Mouse (Mus musculus): Measurements from ENCODE around the gene Slu7. TPM values are rescaled to one million over a fixed set of nuclear protein-coding genes. Genes with fewer than 3 reads are reported as not detected.
A peak's percentile ranks its signal among the peaks of the same experiment; 100 is the strongest.

Gene Slu7
- total RNA-seq, 4 experiments from 2014 or later: 28.0 to 30.8 (median 30.1) TPM

GRCm38 (mm10) chr11:43484057-43484456 is 50.5 kb downstream of the Slu7 start:
- no peak for DNase-seq (ENCODE audit: low spot score)

DNA sequence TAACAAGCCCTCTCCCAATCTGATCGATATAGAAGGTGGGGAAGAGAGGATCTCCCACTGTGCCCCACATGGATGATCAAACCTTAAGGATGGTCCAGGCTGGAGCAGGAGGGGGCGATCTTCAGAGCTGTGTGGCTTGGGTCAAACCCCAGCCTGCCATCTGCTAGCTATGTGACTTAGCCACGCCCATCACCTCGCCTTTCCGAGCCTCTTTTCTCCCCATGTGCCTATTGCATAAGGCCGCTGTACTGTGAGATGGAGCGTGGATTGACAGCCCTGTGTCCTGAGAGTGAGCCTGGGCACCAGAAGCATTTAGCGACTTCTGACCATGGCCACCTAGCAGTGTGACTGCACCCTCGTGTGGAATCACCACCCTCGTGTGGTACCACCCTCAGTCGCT is 51.1 kb downstream of the Slu7 start:
- DNase-seq (ENCODE audit: low spot score): no peak

DNA sequence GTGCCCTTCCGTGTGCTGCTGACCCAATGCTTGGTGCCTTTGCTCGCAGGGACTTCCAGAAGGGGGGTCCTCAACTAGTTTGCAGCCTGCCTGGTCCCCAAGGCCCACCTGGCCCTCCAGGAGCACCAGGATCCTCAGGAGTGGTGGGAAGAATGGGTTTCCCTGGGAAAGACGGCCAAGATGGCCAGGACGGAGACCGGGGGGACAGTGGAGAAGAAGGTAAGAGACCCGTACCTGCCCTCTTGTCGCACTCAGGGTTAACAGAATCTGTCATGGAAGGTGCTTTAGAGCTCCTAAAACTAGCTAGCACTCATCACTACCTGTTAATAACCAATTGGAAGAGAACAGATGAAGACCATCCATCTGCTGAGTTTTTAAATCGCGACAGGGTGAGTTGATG is 52.3 kb downstream of the Slu7 start:
- no peak for DNase-seq (ENCODE audit: low spot score)

GRCm38 (mm10) chr11:43492663-43493062 is 59.1 kb downstream of the Slu7 start:
- DNase-seq (ENCODE audit: low spot score): peak; percentile 76

DNA sequence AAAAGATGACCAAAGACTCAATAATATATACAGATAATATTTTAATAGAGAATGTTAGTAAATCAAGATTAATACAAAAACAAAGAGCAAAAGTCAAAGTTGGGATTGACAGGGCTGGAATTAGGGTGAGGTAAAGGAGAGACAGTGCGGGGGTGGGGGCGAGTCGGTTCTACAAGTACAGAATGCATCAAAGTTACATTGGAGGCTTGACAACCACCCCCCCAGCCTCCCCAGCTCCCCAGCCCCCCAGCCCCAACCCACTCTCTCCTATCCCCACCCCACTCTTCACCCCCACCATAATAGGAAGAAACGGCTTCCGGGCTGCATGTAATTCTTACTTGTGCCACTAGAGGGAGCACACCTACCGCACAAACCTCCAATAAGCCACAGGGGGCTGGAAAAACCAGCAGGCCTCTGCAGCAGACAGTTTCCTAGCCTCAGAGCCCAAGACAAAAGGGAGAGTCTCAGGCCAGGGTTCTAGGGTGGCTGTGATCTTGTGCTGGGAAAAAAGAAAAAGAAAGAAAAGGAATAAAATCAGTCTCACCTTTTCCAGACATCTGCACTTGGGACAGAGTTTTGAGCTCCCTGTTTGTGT is 60.4 kb downstream of the Slu7 start:
- peak; percentile 71 for DNase-seq (ENCODE audit: low spot score)

GRCm38 (mm10) chr11:43495037-43495436 is 61.5 kb downstream of the Slu7 start:
- no peak for DNase-seq (ENCODE audit: low spot score)

DNA sequence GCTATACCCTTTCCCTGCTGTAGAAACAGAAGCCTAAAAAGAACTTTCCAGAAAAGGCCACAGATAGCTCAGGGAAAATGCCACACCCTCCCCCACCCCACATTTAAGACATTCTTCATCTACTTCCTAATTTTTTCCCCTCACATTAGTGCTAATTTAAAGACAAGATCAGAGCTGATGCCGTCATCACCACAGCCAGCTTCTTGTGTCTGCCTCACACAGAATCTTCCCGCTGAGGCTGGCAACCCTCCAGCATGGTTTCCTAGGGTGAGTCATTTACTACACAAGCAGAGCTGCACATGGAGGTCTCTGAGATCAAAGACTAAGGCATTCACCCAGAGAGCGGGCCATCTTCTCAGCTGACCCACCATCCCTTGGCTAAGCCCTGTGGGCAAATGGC is 62.0 kb downstream of the Slu7 start:
- no peak for DNase-seq (ENCODE audit: low spot score)

Other genes starting within 250 kb of the Slu7 start
- gene Pttg1, start 7.5 kb upstream of the Slu7 start, total RNA-seq (2022): 10 to 100 TPM; 77.5 to 93.9 (median 90.6) TPM
- gene C1qtnf2, start 40.5 kb downstream of the Slu7 start, total RNA-seq (2022): 1 to 10 TPM; 3.6 to 5.2 (median 4.0) TPM
- 1 to 10 TPM in 3 of 4 experiments, under 1 TPM in 1; 0.87 to 2.2 (median 1.4) TPM for gene Ccnjl, start 95.0 kb downstream of the Slu7 start, total RNA-seq (2022)
- under 1 TPM; 0.22 to 0.57 (median 0.48) TPM for gene 4933415A04Rik, start 153.3 kb downstream of the Slu7 start, total RNA-seq (2022)
- not detected for gene Fabp6, start 167.8 kb downstream of the Slu7 start, total RNA-seq (2022)
- 10 to 100 TPM; 13.8 to 18.4 (median 15.7) TPM for gene Pwwp2a, start 248.3 kb downstream of the Slu7 start, total RNA-seq (2022)

All from heart, adult 8-10 months (tissue).